Mouse (Mus musculus) E14TG2a.4 (cell line): ENCODE measurements at regions not wholly inside any gene's neighbourhood (a gene's known extent, or its start where the extent isn't known, plus 50 kb on each side); places are given as distances from the start of the nearest gene placed in this dataset.
"Not testable (repeated sequence)": the region's sequence is repeated elsewhere in the genome, so short reads cannot be mapped to it uniquely, and the experiment has no call there.

Experiments used
- H3K27me3 ChIP-seq: 2 replicates; pipeline ENCODE4 v1.6.1; 2014; ENCODE audit warnings: low read length, control low read depth; ENCODE audit not compliant: insufficient read depth
- H3K36me3 ChIP-seq: 2 replicates; pipeline ENCODE4 v1.6.1; 2014; ENCODE audit warnings: low read length, control low read depth; ENCODE audit not compliant: insufficient read depth
- H3K4me1 ChIP-seq: replicated peaks from 2 replicates; pipeline ENCODE4 v1.6.1; 2014; ENCODE audit warnings: low read depth, low read length, control low read depth
- H3K4me3 ChIP-seq: replicated peaks from 2 replicates; pipeline ENCODE4 v1.5.1; 2014; ENCODE audit warnings: mild to moderate bottlenecking, low read length
- H3K9me3 ChIP-seq: 2 replicates; pipeline ENCODE4 v1.6.1; 2014; ENCODE audit warnings: low read length, control low read depth
- CTCF ChIP-seq: conservative IDR thresholded peaks from 2 replicates; pipeline ENCODE4 v1.5.1; 2014; ENCODE audit warnings: low read length
- NANOG ChIP-seq: IDR thresholded peaks from 2 replicates; pipeline ENCODE4 v1.6.1; 2014; ENCODE audit warnings: borderline replicate concordance, low read length, mixed read lengths
- POU5F1 ChIP-seq: IDR thresholded peaks from 2 replicates; pipeline ENCODE4 v1.6.1; 2014; ENCODE audit warnings: low read length, borderline replicate concordance

GRCm38 (mm10) chr6:24301681-24302080 is 133.8 kb upstream of the Slc13a1 start:
- Histone ChIP-seq H3K27me3 (no peaks in the 10 kb centered on the region), H3K9me3 (no peaks in the 10 kb centered on the region), H3K36me3 (no peaks in the 10 kb centered on the region), H3K4me1 (no peaks in the 10 kb centered on the region), H3K4me3 (no peak overlapping the region)
- TF ChIP-seq POU5F1 = no peak
- TF ChIP-seq CTCF = no peak
- TF ChIP-seq NANOG = no peak

- no peaks in the 10 kb centered on the region for H3K36me3 ChIP-seq
- H3K27me3 ChIP-seq = no peaks in the 10 kb centered on the region
- no peak for TF ChIP-seq POU5F1
- TF ChIP-seq CTCF = no peak
- no peak for TF ChIP-seq NANOG
- no peaks in the 10 kb centered on the region for H3K9me3 ChIP-seq
- H3K4me1 ChIP-seq = no peaks in the 10 kb centered on the region
- no peak overlapping the region for H3K4me3 ChIP-seq
Observed at GRCm38 (mm10) chr6:24301146-24301545, 133.3 kb upstream of the Slc13a1 start.

GRCm38 (mm10) chr6:24298562-24299212 is 130.8 kb upstream of the Slc13a1 start:
- H3K4me1 ChIP-seq = no peaks in the 10 kb centered on the region
- TF ChIP-seq NANOG (no peak), CTCF (no peak), POU5F1 (no peak)
- no peaks in the 10 kb centered on the region for H3K27me3 ChIP-seq
- no peaks in the 10 kb centered on the region for H3K36me3 ChIP-seq
- no peaks in the 10 kb centered on the region for H3K9me3 ChIP-seq
- no peak overlapping the region for H3K4me3 ChIP-seq

DNA sequence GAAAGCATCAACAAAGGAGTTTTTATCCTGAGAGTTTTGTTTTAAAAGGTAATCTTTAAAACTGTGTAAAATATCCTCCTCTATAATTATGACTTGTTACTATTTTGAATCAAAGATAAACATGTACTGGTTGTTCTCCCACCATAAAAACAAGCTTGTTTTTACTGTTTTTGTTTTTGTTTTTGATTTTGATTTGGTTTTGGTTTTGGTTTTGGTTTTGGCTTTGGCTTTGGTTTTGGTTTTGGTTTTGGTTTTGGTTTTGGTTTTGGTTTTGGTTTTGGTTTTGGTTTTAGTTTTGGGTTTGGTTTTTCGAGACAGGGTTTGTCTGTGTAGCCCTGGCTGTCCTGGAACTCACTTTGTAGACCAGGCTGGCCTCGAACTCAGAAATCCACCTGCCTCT is 120.9 kb upstream of the Slc13a1 start:
- H3K9me3 ChIP-seq = peaks cover 17% of the 10 kb centered on the region
- H3K4me3 ChIP-seq, H3K36me3 ChIP-seq, H3K27me3 ChIP-seq, H3K4me1 ChIP-seq: not testable (repeated sequence)

DNA sequence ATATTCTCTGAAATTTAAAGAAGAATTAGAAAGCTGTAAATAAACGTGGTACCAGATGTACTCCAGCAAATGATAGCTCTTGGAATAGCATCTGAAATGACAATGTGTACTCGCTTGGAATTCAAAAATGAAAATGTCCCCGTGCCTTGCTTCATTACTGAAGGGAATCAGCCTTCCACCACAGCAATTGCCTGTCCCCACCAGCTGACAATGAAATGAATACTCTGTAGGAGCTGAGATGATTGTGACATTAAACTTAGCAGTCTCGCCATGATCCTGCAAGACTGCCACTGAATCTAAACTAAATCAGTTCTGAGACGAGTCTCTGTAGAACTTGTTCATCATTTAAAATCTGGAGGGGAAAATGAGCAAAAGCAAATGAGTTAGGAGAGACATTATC is 104.9 kb upstream of the Slc13a1 start:
- H3K27me3 ChIP-seq = no peaks in the 10 kb centered on the region
- TF ChIP-seq CTCF (no peak), NANOG (no peak), POU5F1 (no peak)
- no peaks in the 10 kb centered on the region for H3K4me1 ChIP-seq
- H3K36me3 ChIP-seq = no peaks in the 10 kb centered on the region
- H3K4me3 ChIP-seq = no peak overlapping the region
- no peaks in the 10 kb centered on the region for H3K9me3 ChIP-seq

GRCm38 (mm10) chr6:24269633-24270032 is 101.7 kb upstream of the Slc13a1 start:
- no peaks in the 10 kb centered on the region for H3K36me3 ChIP-seq
- no peaks in the 10 kb centered on the region for H3K27me3 ChIP-seq
- no peak for TF ChIP-seq POU5F1
- no peak for TF ChIP-seq NANOG
- no peak for TF ChIP-seq CTCF
- no peaks in the 10 kb centered on the region for H3K9me3 ChIP-seq
- no peak overlapping the region for H3K4me3 ChIP-seq
- H3K4me1 ChIP-seq = no peaks in the 10 kb centered on the region

GRCm38 (mm10) chr6:24263796-24264195 is 95.9 kb upstream of the Slc13a1 start:
- TF ChIP-seq CTCF (no peak), NANOG (no peak), POU5F1 (no peak)
- Histone ChIP-seq H3K4me3 (no peak overlapping the region), H3K27me3 (no peaks in the 10 kb centered on the region), H3K9me3 (no peaks in the 10 kb centered on the region), H3K4me1 (no peaks in the 10 kb centered on the region), H3K36me3 (no peaks in the 10 kb centered on the region)

GRCm38 (mm10) chr6:24262578-24262977 is 94.7 kb upstream of the Slc13a1 start:
- Histone ChIP-seq H3K4me1 (no peaks in the 10 kb centered on the region), H3K4me3 (no peak overlapping the region), H3K36me3 (no peaks in the 10 kb centered on the region), H3K9me3 (no peaks in the 10 kb centered on the region), H3K27me3 (no peaks in the 10 kb centered on the region)
- TF ChIP-seq CTCF (no peak), NANOG (no peak), POU5F1 (no peak)

DNA sequence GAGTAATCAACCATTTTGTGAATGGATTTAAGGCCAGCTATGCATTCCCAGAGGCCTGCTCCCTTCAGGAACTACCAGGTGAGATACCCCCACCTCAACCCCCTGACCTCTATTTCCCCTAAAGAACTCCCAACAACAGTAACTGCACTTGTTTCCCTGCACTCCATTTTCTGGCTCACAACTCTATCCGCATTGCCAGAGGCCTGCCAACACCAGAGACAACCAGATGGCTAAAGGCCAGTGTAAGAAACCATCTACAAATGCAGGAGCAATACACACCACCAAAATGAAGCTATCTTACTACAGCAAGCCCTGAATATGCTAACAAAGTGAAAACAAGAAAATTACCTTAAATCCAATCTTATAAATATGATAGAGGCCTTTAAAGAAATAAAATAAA is 77.7 kb upstream of the Slc13a1 start:
- Histone ChIP-seq H3K36me3 (no peaks in the 10 kb centered on the region), H3K4me3 (no peak overlapping the region), H3K4me1 (no peaks in the 10 kb centered on the region), H3K27me3 (no peaks in the 10 kb centered on the region), H3K9me3 (no peaks in the 10 kb centered on the region)
- TF ChIP-seq POU5F1 (no peak), NANOG (no peak), CTCF (no peak)
